Mouse (Mus musculus): Measurements from ENCODE around the gene Ankfn1.

Gene Ankfn1

GRCm38 (mm10) chr11:89382634-89383009 lies 394.8 kb downstream of the Ankfn1 start:
- no peak for DNase-seq (ENCODE audit: inconsistent age in 2 of 2, low spot score in 1 of 2)

DNA sequence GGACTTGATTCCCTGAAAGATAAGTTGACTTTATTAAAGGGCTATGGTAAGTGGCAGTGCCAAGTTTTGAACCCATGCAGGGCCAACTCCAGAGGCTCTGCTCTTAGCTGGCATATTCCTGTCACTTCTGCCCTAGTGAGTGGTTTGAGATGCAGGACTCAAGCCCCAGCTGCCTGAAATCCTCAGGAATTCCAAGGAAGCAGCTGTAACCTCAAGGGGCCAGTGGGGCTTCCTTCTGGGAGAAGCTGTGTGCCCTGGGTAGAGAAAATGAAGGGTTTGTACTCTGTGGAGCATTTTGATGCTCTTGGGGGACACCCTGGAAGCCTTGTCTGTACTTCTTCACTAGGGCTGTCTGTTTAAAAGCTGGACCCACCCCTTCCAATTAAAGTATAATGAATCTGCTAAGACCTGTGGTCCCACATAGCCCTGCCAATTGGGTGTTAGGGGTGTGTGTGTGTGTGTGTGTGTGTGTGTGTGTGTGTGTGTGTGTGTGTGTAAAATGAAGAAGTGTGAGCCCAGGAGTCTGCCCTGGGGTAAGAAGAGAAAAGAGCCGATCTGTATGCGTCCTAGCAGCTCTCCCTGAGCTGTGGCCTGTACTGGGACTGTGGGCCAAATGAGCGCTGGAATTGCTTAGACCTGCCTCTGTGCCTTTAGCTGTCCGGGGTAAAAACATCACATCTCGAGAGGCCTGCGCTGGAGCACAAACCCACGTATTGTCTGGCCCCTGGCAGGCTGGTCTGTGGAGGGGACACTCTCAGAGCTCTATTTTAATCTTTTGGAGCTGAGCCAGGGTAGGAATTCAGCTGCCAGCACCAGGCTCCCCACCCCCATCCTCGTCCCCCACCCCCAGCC lies 395.4 kb downstream of the Ankfn1 start:
- no peak for DNase-seq (ENCODE audit: inconsistent age in 2 of 2, low spot score in 1 of 2)

GRCm38 (mm10) chr11:89370941-89371340 lies 406.5 kb downstream of the Ankfn1 start:
- no peak for DNase-seq (ENCODE audit: inconsistent age in 2 of 2, low spot score in 1 of 2)

DNA sequence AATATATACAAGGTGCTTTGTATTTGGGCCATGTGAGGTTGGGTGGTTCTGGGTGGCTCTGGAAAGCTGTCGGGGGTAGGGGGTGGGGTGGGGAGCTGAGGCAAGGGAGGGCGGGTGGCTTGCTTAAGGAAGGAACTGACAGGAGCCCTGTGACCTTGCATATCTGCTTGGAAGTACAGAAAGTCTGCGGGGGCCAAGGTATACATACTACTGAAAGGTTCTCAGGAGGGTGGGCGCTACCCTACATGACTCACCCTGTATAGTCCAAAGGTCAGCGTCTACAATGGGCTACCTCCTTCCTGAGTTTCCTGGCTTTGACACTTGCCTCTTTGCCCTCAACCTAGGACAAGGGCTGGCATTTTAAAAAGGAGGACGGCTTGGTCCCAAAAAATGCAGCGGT lies 407.1 kb downstream of the Ankfn1 start:
- no peak for DNase-seq (ENCODE audit: inconsistent age in 2 of 2, low spot score in 1 of 2)

GRCm38 (mm10) chr11:89363981-89364380 lies 413.5 kb downstream of the Ankfn1 start:
- DNase-seq (ENCODE audit: inconsistent age in 2 of 2, low spot score in 1 of 2) = no peak

DNA sequence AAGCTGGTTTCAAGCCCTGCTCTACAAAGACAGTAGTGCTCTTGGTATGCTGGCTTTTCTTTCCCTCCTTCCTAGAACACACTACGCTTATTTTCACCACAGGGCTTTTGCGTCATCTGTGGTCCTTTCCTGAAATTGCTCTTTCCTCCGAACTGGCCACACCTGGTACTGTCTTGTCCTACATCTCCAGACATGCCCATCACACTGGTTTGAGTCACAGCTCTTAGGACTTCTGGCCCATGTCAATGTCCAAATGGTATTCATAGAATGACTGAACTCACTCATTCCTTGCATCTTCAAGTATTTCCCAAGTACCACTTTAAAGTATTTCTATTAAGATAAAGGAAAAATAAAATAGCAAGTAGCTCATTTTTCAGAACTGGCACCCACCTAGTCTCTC lies 416.6 kb downstream of the Ankfn1 start:
- DNase-seq (ENCODE audit: inconsistent age in 2 of 2, low spot score in 1 of 2) = no peak

- no peak for DNase-seq (ENCODE audit: inconsistent age in 2 of 2, low spot score in 1 of 2)
Measured at GRCm38 (mm10) chr11:89358546-89358945, 418.9 kb downstream of the Ankfn1 start.

DNA sequence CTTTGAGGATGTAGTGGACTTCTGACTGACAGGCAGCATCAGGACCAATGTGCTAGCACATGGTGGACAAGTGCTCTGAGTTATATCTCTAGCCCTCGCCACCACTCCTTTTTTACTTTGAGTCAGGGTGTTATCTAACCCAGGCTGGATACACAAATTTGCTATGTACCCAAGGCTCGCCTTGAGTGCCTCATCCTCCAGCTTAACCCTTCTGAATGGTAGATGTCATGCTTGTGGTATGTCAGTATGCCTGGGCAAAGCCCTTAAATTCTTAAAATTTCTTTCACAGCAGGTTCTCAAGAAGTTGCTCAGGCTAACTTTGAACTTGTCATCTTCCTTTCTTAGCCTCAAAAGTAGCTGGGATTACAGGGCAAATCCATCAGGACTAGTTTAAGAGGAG lies 421.0 kb downstream of the Ankfn1 start:
- DNase-seq (ENCODE audit: inconsistent age in 2 of 2, low spot score in 1 of 2) = no peak

DNA sequence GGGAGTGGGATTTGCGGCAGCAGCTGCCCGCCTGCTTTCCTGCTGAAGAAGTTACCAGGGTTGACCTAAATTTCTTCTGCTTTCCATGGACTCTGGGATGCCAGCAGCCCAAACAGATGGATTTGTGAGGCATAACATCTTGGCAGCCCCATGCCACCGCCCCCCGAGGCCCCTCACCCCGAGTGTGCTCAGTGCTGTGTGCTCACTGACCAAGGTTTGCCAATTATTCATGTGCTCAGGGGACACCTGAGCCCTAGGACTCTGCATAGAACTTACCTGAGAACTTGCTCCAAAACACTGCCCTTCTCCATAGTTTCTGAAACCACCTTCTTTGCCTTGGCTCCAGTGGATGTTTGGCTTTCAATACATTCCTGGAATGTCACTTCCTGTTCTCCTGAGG lies 421.4 kb downstream of the Ankfn1 start:
- DNase-seq (ENCODE audit: inconsistent age in 2 of 2, low spot score in 1 of 2) = no peak

DNA sequence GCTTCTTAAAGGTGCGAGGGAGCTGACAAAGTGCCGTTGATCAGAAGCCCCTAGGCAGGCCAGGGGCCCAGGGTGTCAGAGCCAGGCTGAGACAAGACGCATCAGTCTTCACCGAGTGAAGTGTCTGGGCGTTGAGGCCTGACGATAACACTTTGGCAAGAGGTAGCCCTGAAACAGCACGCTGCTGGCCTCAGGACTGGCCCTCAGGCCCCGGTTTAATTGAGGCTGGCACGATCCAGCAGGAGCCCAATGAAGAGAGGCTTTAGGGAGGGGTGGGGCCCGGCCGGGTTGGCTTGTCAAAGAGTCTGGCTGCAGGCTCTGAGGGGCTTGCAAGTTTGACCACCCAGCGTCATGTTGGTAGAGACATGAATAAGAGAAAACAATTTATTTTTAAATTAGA lies 437.2 kb downstream of the Ankfn1 start:
- no peak for DNase-seq (ENCODE audit: inconsistent age in 2 of 2, low spot score in 1 of 2)

Measured in adrenal gland, adult (tissue).